Mouse (Mus musculus): ENCODE measurements around the gene Adrm1. TPM values are rescaled to one million over a fixed set of nuclear protein-coding genes. Genes with fewer than 3 reads are reported as not detected.
A peak's percentile ranks its signal among the peaks of the same experiment; 100 is the strongest.

The Adrm1 gene
- polyA plus RNA-seq, 1 experiment from 2014 or later: 158 TPM

DNA sequence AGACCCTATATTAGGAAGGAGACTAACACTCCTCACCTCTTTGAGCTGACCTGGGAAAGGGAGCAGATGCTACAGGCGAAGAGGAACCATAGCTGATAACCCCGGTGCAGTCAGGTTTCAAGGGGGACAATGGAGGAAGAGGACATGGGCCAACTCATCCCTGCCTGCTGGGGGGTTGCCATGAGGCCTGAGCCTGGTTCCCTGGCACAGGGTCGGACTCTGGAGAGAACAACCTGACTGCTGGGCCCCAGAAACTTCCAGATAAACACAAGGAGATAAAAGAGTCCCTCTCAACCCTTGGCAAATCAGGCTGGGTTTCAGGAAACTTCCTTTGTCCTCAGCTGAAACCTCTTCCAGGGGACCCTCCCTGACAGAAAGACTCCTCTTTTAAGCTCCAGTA is 47.0 kb downstream of the Adrm1 start:
- H3K4me1 ChIP-seq (ENCODE audit: control insufficient read depth, insufficient read depth, low read length): peaks cover 7% of the 10 kb centered on the region
- no peak for DNase-seq
- H3K4me3 ChIP-seq (replicated peaks; ENCODE audit: low read depth, low read length): no peak overlapping the region
- H3K27me3 ChIP-seq (ENCODE audit: control insufficient read depth, insufficient read depth, low read length): peaks cover 6% of the 10 kb centered on the region; the same call in 1 of the 2 replicates
- WGBS: 82% methylated on average over 3 of the region's 3 CpGs
- H3K4me2 ChIP-seq (ENCODE audit: low read length): no peak overlapping the region
- no peaks in the 10 kb centered on the region for H3K9me3 ChIP-seq (ENCODE audit: control insufficient read depth, low read length)
- no peak for ATAC-seq (ENCODE audit: low FRiP score, low TSS enrichment)
- no peak overlapping the region for H3K27ac ChIP-seq (replicated peaks; ENCODE audit: low read depth, low read length)
- no peaks in the 10 kb centered on the region for H3K36me3 ChIP-seq (ENCODE audit: control insufficient read depth, insufficient read depth, low read length)
- no peak overlapping the region; the same call in 1 of the 2 replicates for H3K9ac ChIP-seq (replicated peaks; ENCODE audit: low read length)

- Histone ChIP-seq H3K9ac (replicated peaks; ENCODE audit: low read length) (no peak overlapping the region; the same call in 1 of the 2 replicates), H3K36me3 (ENCODE audit: control insufficient read depth, insufficient read depth, low read length) (no peaks in the 10 kb centered on the region), H3K4me2 (ENCODE audit: low read length) (no peak overlapping the region), H3K27ac (replicated peaks; ENCODE audit: low read depth, low read length) (no peak overlapping the region), H3K4me1 (ENCODE audit: control insufficient read depth, insufficient read depth, low read length) (peaks cover 7% of the 10 kb centered on the region), H3K27me3 (ENCODE audit: control insufficient read depth, insufficient read depth, low read length) (peaks cover 7% of the 10 kb centered on the region; the same call in 1 of the 2 replicates), H3K9me3 (ENCODE audit: control insufficient read depth, low read length) (no peaks in the 10 kb centered on the region), H3K4me3 (replicated peaks; ENCODE audit: low read depth, low read length) (no peak overlapping the region)
- ATAC-seq (ENCODE audit: low FRiP score, low TSS enrichment) (no peak), DNase-seq (no peak)
- WGBS: 27% methylated on average over 5 of the region's 5 CpGs
Observed at GRCm38 (mm10) chr2:180218677-180219076, 47.4 kb downstream of the Adrm1 start.

- no peak for ATAC-seq (ENCODE audit: low FRiP score, low TSS enrichment)
Observed at GRCm38 (mm10) chr2:180219145-180219943, 48.1 kb downstream of the Adrm1 start.

DNA sequence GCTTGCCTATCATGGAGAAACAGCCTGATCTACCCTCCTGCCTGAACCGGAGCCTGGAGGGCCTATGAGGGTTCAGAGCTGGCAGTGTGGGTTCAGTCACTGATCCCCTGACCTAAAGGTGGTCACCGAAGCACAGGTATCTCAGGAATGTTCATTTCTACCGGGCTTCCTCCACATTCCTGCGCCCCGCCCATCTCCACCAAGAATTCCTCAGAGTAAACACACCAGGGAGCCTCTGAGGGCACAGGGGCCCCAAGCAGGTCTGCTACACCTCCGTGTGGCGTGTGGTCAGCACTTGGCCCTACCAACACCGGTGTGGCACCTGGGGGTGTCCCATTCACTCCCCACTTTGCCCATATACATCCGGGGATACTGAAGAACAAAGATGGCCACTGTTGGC is 48.9 kb downstream of the Adrm1 start:
- WGBS: 88% methylated on average over 9 of the region's 9 CpGs
- H3K4me3 ChIP-seq (replicated peaks; ENCODE audit: low read depth, low read length): no peak overlapping the region
- H3K9ac ChIP-seq (replicated peaks; ENCODE audit: low read length): no peak overlapping the region
- H3K36me3 ChIP-seq (ENCODE audit: control insufficient read depth, insufficient read depth, low read length): no peaks in the 10 kb centered on the region
- H3K27ac ChIP-seq (replicated peaks; ENCODE audit: low read depth, low read length): no peak overlapping the region
- no peak overlapping the region for H3K4me2 ChIP-seq (ENCODE audit: low read length)
- H3K4me1 ChIP-seq (ENCODE audit: control insufficient read depth, insufficient read depth, low read length): peaks cover 11% of the 10 kb centered on the region
- H3K9me3 ChIP-seq (ENCODE audit: control insufficient read depth, low read length): no peaks in the 10 kb centered on the region
- peaks cover 17% of the 10 kb centered on the region for H3K27me3 ChIP-seq (ENCODE audit: control insufficient read depth, insufficient read depth, low read length)
- DNase-seq (no peak), ATAC-seq (ENCODE audit: low FRiP score, low TSS enrichment) (no peak)

More at GRCm38 (mm10) chr2:180219145-180219943, 48.1 kb downstream of the Adrm1 start:
- Histone ChIP-seq H3K27ac (replicated peaks; ENCODE audit: low read depth, low read length) (no peak overlapping the region), H3K9me3 (ENCODE audit: control insufficient read depth, low read length) (no peaks in the 10 kb centered on the region), H3K9ac (replicated peaks; ENCODE audit: low read length) (no peak overlapping the region), H3K4me3 (replicated peaks; ENCODE audit: low read depth, low read length) (no peak overlapping the region), H3K4me2 (ENCODE audit: low read length) (no peak overlapping the region), H3K27me3 (ENCODE audit: control insufficient read depth, insufficient read depth, low read length) (peaks cover 8% of the 10 kb centered on the region; the same call in 1 of the 2 replicates), H3K4me1 (ENCODE audit: control insufficient read depth, insufficient read depth, low read length) (peaks cover 7% of the 10 kb centered on the region), H3K36me3 (ENCODE audit: control insufficient read depth, insufficient read depth, low read length) (no peaks in the 10 kb centered on the region)
- WGBS: 78% methylated on average over 15 of the region's 15 CpGs
- no peak for DNase-seq

DNA sequence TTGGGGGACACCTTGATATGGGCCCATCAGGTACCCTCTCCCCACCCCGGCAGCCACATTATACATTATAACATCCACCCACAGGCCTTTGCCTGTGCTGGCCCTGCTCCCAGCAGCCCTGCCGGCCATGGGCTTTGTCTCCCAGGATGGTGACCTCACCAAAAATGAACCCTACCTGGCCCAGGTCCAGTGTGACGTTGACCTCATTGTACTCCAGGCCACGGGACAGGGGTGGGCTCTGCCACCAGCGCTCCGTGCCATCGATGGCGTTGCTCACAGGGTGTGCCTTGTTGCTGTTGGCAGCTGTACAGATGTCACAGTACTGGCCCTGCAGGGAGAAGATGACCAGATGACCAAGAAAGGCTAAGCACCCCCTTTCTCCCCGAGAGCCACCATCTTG is 49.8 kb downstream of the Adrm1 start:
- Histone ChIP-seq H3K27ac (replicated peaks; ENCODE audit: low read depth, low read length) (no peak overlapping the region), H3K4me3 (replicated peaks; ENCODE audit: low read depth, low read length) (no peak overlapping the region), H3K4me1 (ENCODE audit: control insufficient read depth, insufficient read depth, low read length) (peaks cover 17% of the 10 kb centered on the region), H3K9me3 (ENCODE audit: control insufficient read depth, low read length) (no peaks in the 10 kb centered on the region), H3K27me3 (ENCODE audit: control insufficient read depth, insufficient read depth, low read length) (peaks cover 25% of the 10 kb centered on the region), H3K9ac (replicated peaks; ENCODE audit: low read length) (no peak overlapping the region), H3K4me2 (ENCODE audit: low read length) (no peak overlapping the region), H3K36me3 (ENCODE audit: control insufficient read depth, insufficient read depth, low read length) (no peaks in the 10 kb centered on the region)
- ATAC-seq (ENCODE audit: low FRiP score, low TSS enrichment): no peak
- no peak for DNase-seq
- WGBS: 96% methylated on average over 9 of the region's 9 CpGs

GRCm38 (mm10) chr2:180222250-180222649 is 51.0 kb downstream of the Adrm1 start:
- Histone ChIP-seq H3K9me3 (ENCODE audit: control insufficient read depth, low read length) (no peaks in the 10 kb centered on the region), H3K4me1 (ENCODE audit: control insufficient read depth, insufficient read depth, low read length) (peaks cover 21% of the 10 kb centered on the region), H3K27ac (replicated peaks; ENCODE audit: low read depth, low read length) (no peak overlapping the region), H3K9ac (replicated peaks; ENCODE audit: low read length) (0 out of 2 replicates have a peak overlapping the region, but pooled peaks have one; percentile 12), H3K4me3 (replicated peaks; ENCODE audit: low read depth, low read length) (no peak overlapping the region), H3K4me2 (ENCODE audit: low read length) (no peak overlapping the region), H3K27me3 (ENCODE audit: control insufficient read depth, insufficient read depth, low read length) (peaks cover 34% of the 10 kb centered on the region), H3K36me3 (ENCODE audit: control insufficient read depth, insufficient read depth, low read length) (no peaks in the 10 kb centered on the region)
- peak; percentile 33 for DNase-seq
- WGBS: 10% methylated on average over 6 of the region's 6 CpGs
- 0 out of 2 replicates have a peak, but pooled peaks have one; percentile 19 for ATAC-seq (ENCODE audit: low FRiP score, low TSS enrichment)

DNA sequence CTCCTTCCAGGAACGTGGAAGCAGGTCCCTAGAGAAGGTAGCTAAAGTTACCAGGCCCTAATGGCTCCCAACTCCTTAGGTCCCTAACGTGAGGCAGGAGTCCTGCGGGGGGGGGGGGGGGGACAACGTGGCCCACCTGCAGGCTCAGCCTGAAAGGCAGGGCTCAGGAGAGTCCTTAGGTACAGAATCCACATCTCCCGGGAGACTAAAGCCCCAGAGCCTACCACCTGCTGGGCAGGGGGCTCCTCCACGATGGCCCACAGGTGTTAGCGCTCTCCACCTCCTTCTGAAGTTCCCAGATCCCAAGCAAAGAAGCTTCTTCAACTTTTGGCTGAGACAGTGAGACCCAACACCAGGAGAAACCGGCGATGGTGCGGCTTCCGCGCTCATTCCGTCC is 53.4 kb downstream of the Adrm1 start:
- H3K4me1 ChIP-seq (ENCODE audit: control insufficient read depth, insufficient read depth, low read length): peaks cover 30% of the 10 kb centered on the region
- H3K4me2 ChIP-seq (ENCODE audit: low read length): peak overlapping the region; percentile 100
- H3K36me3 ChIP-seq (ENCODE audit: control insufficient read depth, insufficient read depth, low read length): no peaks in the 10 kb centered on the region
- H3K4me3 ChIP-seq (replicated peaks; ENCODE audit: low read depth, low read length): peak overlapping the region; percentile 51
- H3K9me3 ChIP-seq (ENCODE audit: control insufficient read depth, low read length): no peaks in the 10 kb centered on the region
- no peak for ATAC-seq (ENCODE audit: low FRiP score, low TSS enrichment)
- no peak for DNase-seq
- no peak overlapping the region for H3K27ac ChIP-seq (replicated peaks; ENCODE audit: low read depth, low read length)
- no peak overlapping the region for H3K9ac ChIP-seq (replicated peaks; ENCODE audit: low read length)
- H3K27me3 ChIP-seq (ENCODE audit: control insufficient read depth, insufficient read depth, low read length): peaks cover 34% of the 10 kb centered on the region
- WGBS: under 1% methylated on average over 12 of the region's 13 CpGs

DNA sequence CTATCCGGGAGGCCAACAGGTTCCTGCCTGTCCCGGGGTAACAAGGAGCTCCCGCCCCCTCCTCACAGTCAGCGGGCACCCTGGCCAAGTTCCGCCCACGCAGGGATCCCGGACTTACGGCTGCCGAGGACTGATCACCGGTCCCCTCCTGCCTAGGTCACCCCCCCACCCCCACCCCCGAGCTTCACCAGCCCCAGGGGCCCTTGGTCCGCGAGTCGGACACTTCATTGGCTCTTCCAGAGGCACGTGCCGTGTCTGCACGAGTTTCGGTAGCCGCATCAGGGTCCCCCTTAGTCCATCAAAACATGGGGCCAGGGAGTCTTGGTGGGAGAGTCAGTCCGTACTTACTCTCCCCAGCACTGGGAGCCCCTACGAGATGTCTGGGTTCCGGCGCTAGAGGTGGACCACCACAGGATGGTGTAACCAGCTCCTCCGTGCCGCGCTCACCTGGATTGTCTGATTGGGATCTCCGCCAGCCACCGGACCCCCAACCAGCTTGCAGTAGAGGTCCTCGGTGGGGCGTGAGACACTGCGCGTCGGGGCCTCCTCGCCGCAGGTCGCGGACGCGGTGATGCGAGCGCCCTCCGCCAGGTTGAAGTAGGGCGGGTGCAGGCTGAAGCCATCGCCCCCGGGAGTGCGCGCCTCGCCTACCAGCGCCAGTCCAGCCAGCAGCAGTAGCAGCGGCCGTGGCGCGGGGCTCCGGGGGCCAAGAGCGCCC is 53.9 kb downstream of the Adrm1 start:
- ATAC-seq (ENCODE audit: low FRiP score, low TSS enrichment) (peak; percentile 38; the same call in 1 of the 2 replicates), DNase-seq (peak; percentile 60)
- WGBS: 1% methylated on average over 55 of the region's 55 CpGs

More for the DNA sequence above, 53.9 kb downstream of the Adrm1 start:
- H3K27me3 ChIP-seq (ENCODE audit: control insufficient read depth, insufficient read depth, low read length): peaks cover 34% of the 10 kb centered on the region
- H3K36me3 ChIP-seq (ENCODE audit: control insufficient read depth, insufficient read depth, low read length): no peaks in the 10 kb centered on the region
- peaks cover 30% of the 10 kb centered on the region for H3K4me1 ChIP-seq (ENCODE audit: control insufficient read depth, insufficient read depth, low read length)
- no peaks in the 10 kb centered on the region for H3K9me3 ChIP-seq (ENCODE audit: control insufficient read depth, low read length)
- peak overlapping the region; percentile 51 for H3K4me3 ChIP-seq (replicated peaks; ENCODE audit: low read depth, low read length)
- H3K27ac ChIP-seq (replicated peaks; ENCODE audit: low read depth, low read length): no peak overlapping the region
- peak overlapping the region; percentile 54 for H3K9ac ChIP-seq (replicated peaks; ENCODE audit: low read length)
- H3K4me2 ChIP-seq (ENCODE audit: low read length): peak overlapping the region; percentile 100

Measured in midbrain, embryonic 14.5 days (tissue).